Mouse (Mus musculus): Measurements from ENCODE around the gene Klhl29. TPM values are rescaled to one million over a fixed set of nuclear protein-coding genes. Genes with fewer than 3 reads are reported as not detected.
"Not testable (repeated sequence)": the region's sequence is repeated elsewhere in the genome, so short reads cannot be mapped to it uniquely, and the experiment has no call there.

The Klhl29 gene
- total RNA-seq, 2 experiments from 2014 or later: 13.7 to 16.7 TPM

DNA sequence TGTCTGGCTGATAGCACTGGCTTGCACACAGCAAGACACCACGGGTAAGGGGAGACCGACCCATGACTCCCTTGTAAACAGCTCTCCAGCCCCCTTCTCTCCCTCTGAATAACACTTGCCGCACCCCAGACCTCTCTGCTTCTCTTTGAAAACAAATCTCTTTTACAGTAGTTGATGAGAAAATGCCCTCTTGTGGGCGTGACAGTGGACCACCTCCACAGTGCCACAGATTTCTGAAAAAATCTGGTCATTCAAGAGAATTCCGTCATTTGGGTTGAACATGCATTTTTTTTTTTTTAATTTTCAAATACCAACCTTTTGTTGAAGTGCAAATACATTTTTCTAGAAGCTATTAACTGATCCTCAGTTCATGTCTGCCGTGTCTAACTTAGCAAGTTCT lies 17.0 kb downstream of the Klhl29 start:
- DNase-seq: no peak

DNA sequence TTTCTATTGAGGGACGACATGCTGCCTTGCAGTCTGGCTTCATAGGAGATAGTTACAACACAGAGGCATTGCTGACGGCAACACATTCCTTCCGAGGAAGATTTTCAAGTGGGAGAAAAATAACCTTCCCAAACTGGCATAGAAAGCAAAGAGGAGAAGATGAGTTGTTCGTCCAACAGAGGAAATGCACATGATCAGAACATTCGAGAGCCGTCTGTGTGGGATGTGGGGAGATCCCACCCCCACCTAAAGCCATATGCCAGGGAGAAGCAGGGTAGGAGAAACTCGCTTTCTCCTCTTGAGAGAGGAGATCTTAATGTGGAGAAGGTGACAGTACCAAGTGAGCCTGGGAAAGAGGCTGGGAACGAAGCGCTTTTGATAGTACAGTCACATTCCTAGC lies 22.1 kb downstream of the Klhl29 start:
- DNase-seq: no peak

DNA sequence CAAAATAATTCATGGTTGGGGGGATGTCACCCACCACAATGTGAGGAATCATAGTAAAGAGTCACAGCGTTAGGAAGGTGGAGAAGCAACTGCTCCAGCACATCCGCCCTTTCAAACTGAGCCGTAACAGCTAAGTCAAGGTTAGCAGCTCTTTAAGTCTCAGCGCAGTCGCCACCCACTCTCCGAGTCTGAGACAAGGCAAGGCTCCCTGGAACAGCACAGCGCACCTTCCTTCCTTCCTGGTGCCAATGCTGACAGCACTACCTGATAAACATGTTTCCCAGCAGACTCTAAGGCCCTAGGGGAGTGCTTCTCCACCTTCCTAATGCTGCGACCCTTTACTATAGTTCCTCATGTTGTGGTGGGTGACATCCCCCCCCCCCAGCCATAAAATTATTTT lies 22.7 kb downstream of the Klhl29 start:
- DNase-seq: no peak

- peak; percentile 66 to 78 for DNase-seq
Measured at GRCm38 (mm10) chr12:5350491-5351285, 24.8 kb downstream of the Klhl29 start.

DNA sequence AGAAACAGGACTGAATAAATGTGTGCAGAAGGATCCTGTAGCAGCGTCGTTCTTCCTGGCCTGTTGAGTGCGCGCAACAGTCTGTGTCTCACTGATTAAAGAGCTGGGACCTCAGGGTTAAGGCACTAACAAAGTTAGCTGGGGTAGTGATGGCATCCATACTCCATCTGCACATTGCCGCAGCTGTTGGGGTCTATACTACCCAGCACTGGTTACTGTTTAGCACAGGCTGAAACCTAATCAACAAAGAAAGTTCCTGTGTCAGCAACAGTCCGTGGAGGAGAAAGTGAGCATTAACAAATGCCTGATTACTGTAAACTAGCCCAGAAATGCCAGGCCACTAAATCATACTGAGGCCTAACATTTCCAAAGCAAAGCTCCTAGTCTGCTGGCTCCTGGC lies 30.4 kb downstream of the Klhl29 start:
- DNase-seq: no peak

- not testable (repeated sequence) for DNase-seq
Measured at GRCm38 (mm10) chr12:5344457-5344856, 31.0 kb downstream of the Klhl29 start.

GRCm38 (mm10) chr12:5340151-5340603 lies 35.3 kb downstream of the Klhl29 start:
- no peak for DNase-seq

DNA sequence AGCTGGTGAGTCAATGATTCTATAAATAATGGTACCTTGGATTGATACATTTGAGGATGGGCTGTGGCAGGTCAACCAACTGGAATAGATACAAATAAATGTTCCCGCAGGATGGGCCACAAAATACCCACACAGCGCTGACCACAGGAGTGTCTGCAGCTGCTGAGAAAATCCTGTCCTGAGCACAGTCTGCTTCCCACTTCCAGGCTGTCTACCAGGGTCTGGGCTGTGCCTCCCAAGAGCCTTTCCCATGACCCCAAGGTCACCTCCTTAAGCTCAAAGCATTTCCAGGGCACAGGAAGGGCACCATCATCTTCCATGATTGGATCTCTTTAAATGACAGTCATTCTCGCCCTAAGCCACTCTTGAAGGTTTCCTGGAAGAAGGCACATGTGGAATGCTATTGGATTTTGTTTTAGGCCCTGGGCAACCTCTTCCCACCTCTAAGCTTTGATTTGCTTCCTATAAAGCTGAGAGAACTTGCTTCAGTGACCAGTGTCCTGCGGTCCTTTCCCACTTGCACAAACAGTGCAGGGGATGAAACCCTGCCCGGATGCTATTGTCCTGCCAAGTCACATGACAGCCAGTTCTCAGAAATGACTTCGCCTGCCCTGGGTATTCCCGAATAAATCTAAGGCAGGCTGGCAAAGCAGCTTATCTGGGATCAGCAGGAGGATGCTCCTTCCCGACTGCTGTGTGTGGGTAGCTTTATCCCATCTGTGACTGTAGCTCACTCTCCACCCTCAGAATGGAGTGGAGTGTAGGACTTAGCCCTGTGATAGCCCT lies 38.4 kb downstream of the Klhl29 start:
- peak; percentile 45 to 55 for DNase-seq

- peak in 1 of 2 experiments; percentile 35 for DNase-seq
Measured at GRCm38 (mm10) chr12:5336331-5336730, 39.2 kb downstream of the Klhl29 start.

DNA sequence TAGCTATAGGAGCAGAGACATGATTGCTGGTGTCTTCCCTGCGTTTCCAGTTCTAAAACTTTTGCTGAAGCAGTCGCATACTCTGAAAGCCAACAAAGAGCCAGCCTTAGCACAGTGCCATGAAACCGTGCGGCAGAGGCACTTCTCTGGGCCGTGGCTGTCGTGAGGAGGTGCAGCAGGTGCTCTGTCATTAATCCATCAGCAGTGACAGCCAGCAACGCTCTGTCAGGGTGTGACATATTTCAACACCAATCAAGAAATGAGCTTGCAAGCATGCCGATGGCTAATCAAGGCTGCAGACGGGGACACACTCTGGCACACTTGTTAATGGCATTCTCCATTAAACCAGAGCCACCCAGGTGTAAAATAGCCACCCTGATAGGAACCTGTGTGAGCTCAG lies 40.5 kb downstream of the Klhl29 start:
- DNase-seq: no peak

- DNase-seq: no peak
Measured at GRCm38 (mm10) chr12:5334175-5334574, 41.3 kb downstream of the Klhl29 start.

- no peak for DNase-seq
Measured at GRCm38 (mm10) chr12:5331810-5332484, 43.5 kb downstream of the Klhl29 start.

DNA sequence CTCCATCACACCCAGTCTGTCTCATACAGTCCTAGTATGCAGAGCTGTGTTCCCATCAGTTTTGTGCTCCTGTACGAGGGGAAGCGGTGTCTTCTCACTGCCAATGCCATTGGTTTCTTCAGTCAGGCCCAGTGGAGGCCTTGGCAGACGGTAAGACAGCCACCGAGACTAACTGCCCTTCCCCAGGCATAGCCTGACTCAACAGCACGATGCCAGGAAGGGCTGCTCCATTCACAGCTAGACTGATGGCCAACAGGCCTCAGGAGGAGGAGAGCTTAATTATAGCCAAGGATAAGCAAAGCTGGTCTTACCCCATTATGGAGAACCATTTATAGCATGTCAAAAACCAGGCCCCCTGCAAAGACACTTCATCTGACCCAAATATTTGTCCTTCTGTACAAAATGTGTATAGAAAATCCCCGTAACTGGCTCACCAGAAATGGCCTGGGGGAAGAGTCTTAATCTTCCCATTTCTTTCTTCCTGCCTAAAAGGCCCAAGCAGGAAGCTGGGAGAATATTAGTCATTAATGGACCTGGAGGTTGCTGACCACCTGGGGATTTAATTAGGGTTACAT lies 44.9 kb downstream of the Klhl29 start:
- DNase-seq: no peak

- DNase-seq: no peak
Measured at GRCm38 (mm10) chr12:5322444-5323087, 52.9 kb downstream of the Klhl29 start.

GRCm38 (mm10) chr12:5321017-5321416 lies 54.5 kb downstream of the Klhl29 start:
- DNase-seq: no peak

- DNase-seq: no peak
Measured at GRCm38 (mm10) chr12:5319359-5319973, 56.0 kb downstream of the Klhl29 start.

GRCm38 (mm10) chr12:5316029-5316567 lies 59.4 kb downstream of the Klhl29 start:
- no peak for DNase-seq

- no peak for DNase-seq
Measured at GRCm38 (mm10) chr12:5307923-5308322, 67.6 kb downstream of the Klhl29 start.

DNA sequence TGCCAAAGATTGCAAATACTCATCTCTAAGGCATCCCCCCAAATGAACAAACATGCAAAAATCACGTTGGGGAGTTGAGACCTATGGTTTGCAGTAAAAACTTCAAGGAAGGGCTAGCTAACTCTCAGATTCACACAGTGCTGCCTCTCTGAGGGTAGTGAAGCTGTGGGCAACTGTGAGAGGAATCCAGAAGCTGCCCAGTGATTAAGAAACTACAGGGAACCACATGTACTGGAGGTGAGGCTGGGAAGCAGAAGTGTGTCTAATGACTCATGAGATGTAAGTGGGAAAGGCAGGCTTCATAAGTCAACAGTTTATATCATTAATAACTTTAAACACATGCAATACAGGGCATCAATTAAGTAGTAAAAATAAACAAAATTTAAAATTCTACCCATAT lies 70.0 kb downstream of the Klhl29 start:
- no peak for DNase-seq

- DNase-seq: peak; percentile 53 to 69
Measured at GRCm38 (mm10) chr12:5303912-5304311, 71.6 kb downstream of the Klhl29 start.

DNA sequence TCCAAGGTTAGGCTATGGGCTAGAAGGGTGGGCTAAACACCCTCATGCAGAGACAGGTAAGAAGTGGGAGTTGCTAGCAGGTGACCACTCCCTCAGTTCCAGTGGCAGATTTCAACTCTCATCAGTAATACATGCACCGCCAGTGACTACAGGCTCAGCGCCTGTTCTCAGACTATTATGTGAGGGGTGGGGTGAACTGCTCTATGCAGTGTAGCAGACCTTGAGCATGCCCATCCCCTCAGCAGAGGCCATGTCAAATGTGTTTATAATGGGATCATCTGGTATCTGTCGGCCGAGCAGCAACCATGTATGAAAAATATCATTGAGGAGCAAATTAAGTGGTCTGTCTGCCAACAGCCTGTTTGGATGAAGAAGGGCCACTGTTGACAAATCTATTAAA lies 72.4 kb downstream of the Klhl29 start:
- DNase-seq: no peak
